In the genomic region with DNA sequence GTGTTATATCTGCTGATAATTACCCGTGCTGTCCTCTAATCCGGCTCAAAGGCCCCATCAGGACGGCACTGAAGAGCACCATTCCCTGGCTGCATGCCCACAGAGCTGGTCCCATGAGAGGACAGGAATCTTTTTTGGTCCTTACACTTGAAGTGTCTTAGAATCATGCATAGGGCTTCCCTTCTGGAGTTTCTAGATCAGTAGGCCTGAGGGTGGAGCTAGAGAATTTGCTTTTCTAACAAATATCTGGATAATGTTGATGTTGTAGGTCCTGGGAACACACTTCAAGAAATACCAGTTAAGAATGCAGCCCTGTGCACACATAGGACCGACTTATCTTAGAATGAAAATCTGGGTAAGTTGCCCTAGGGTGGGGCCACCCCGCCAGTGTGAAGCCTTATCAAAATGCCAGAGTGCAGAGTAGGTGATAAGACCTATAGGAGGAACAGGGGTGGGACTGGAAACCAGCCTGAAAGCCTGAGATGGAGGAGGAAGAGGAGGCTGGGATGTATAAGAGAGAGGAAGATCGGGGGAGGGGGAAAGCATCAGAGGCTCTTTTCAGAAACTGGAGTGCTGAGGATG, we compare ENCODE assay signal across 10 mouse cellular contexts.
DNase-seq lines count a peak whose midpoint lies in the region; ATAC-seq and TF ChIP-seq lines count a peak whose summit lies in the region.
"Had no signal": no experiment of that assay in that cellular context is flagged by ENCODE, and none has a peak within 500 bp of the region (broad histone marks: within the 10 kb centered on the region; RNA-seq: fewer than 3 reads in every experiment).

No protein-coding gene starts in this region.

- 28% methylated on average over 6 of the region's 6 CpGs for WGBS in liver, embryonic 14.5 days (ENCODE audit: insufficient replicate concordance)
- 52% methylated on average over 6 of the region's 6 CpGs for WGBS in stomach, postnatal 0 days

- peak; percentile 77 for TF ChIP-seq EP300 in liver, embryonic 14.5 days (IDR thresholded peaks at IDR 0.05; ENCODE audit: low read depth)
- no peak for TF ChIP-seq EP300 in stomach, postnatal 0 days (optimal IDR thresholded peaks at IDR 0.05)

- peak; percentile 12 for DNase-seq in gastrocnemius, postnatal 14 days
- DNase-seq in gastrocnemius, adult 2 months, result no peak
- peak; percentile 43 for DNase-seq in urinary bladder, postnatal 14 days (ENCODE audit: low spot score)
- no peak for DNase-seq in urinary bladder, postnatal 25 days (ENCODE audit: low spot score)
- DNase-seq in liver, embryonic 14.5 days (ENCODE audit: low read depth in 3 of 3, low spot score in 3 of 3), result peak; percentile 50 to 60 (median 58)
- DNase-seq in stomach, postnatal 0 days (ENCODE audit: low spot score), result peak; percentile 62
- no peak for DNase-seq in thymus, postnatal 10 days (ENCODE audit: low spot score in 2 of 2)
- no peak for DNase-seq in right cerebral cortex, postnatal 10 days (ENCODE audit: low spot score in 2 of 2)

- H3K27me3 ChIP-seq in liver, embryonic 14.5 days (ENCODE audit: control insufficient read depth, insufficient read depth, low read length), result peaks cover 3% of the 10 kb centered on the region
- no peaks in the 10 kb centered on the region for H3K27me3 ChIP-seq in stomach, postnatal 0 days (ENCODE audit: control insufficient read depth, insufficient read depth, low read length)

- no peak overlapping the region for H3K4me3 ChIP-seq in gastrocnemius, adult 2 months
- H3K4me3 ChIP-seq in liver, embryonic 14.5 days (ENCODE audit: insufficient read depth in 1 of 2, low read depth in 2 of 2, low read length in 2 of 2), result no peak overlapping the region
- H3K4me3 ChIP-seq in stomach, postnatal 0 days (ENCODE audit: low read depth, low read length), result no peak overlapping the region

- H3K9ac ChIP-seq in liver, embryonic 14.5 days (replicated peaks), result no peak overlapping the region
- H3K9ac ChIP-seq in stomach, postnatal 0 days (ENCODE audit: low read length), result no peak overlapping the region
- H3K9ac ChIP-seq: hindbrain, embryonic 14.5 days had no signal

- peaks cover 21 to 31% of the 10 kb centered on the region in 2 experiments for H3K4me1 ChIP-seq in liver, embryonic 14.5 days (replicated peaks; ENCODE audit: control insufficient read depth in 2 of 2, insufficient read depth in 2 of 2, low read length in 1 of 2)
- peaks cover 2% of the 10 kb centered on the region; the same call in 1 of the 2 replicates for H3K4me1 ChIP-seq in stomach, postnatal 0 days (replicated peaks; ENCODE audit: control insufficient read depth, insufficient read depth)

- H3K36me3 ChIP-seq in liver, embryonic 14.5 days (replicated peaks; ENCODE audit: control insufficient read depth, insufficient read depth, low read depth), result no peaks in the 10 kb centered on the region
- no peaks in the 10 kb centered on the region for H3K36me3 ChIP-seq in stomach, postnatal 0 days (ENCODE audit: control insufficient read depth, insufficient read depth, low read length)

- no peak for TF ChIP-seq CTCF in gastrocnemius, adult 2 months (IDR thresholded peaks at IDR 0.05)
- no peak for TF ChIP-seq CTCF in liver, embryonic 14.5 days (IDR thresholded peaks at IDR 0.05; ENCODE audit: low read depth)
- TF ChIP-seq CTCF in stomach, postnatal 0 days (IDR thresholded peaks at IDR 0.05; ENCODE audit: low read depth), result peak; percentile 48

- H3K4me2 ChIP-seq in liver, embryonic 14.5 days (ENCODE audit: low read depth), result peak overlapping the region; percentile 25
- H3K4me2 ChIP-seq in stomach, postnatal 0 days (replicated peaks; ENCODE audit: low read depth), result no peak overlapping the region
- H3K4me2 ChIP-seq: hindbrain, embryonic 14.5 days had no signal

- ATAC-seq in liver, embryonic 14.5 days (ENCODE audit: insufficient read depth), result peak; percentile 93
- peak; percentile 81 for ATAC-seq in stomach, postnatal 0 days (ENCODE audit: low FRiP score, low TSS enrichment)
- ATAC-seq: forebrain, embryonic 14.5 days had no signal

- intact Hi-C loops in gastrocnemius, postnatal 14 days (cut with DNase I; ENCODE audit: low total_unique reads), result no loop called here
- intact Hi-C loops in gastrocnemius, adult 2 months (cut with DNase I), result no loop called here

- H3K27ac ChIP-seq in gastrocnemius, adult 2 months, result no peak overlapping the region
- H3K27ac ChIP-seq in liver, embryonic 14.5 days, result no peak overlapping the region
- no peak overlapping the region for H3K27ac ChIP-seq in stomach, postnatal 0 days (replicated peaks)
- H3K27ac ChIP-seq: hindbrain, embryonic 14.5 days had no signal

- H3K9me3 ChIP-seq in liver, embryonic 14.5 days (ENCODE audit: control insufficient read depth, low read length), result no peaks in the 10 kb centered on the region
- H3K9me3 ChIP-seq in stomach, postnatal 0 days (ENCODE audit: control insufficient read depth, low read length), result no peaks in the 10 kb centered on the region

Comparison
In these comparisons a context has a peak if more than half of its experiments do, and no peak if none do; other contexts are left out.
1. DNase-seq: peak in gastrocnemius, postnatal 14 days (single experiment), urinary bladder, postnatal 14 days (single experiment), liver, embryonic 14.5 days (3 of 3) and stomach, postnatal 0 days (single experiment); none in gastrocnemius, adult 2 months (single experiment), urinary bladder, postnatal 25 days (single experiment), thymus, postnatal 10 days (0 of 2) and right cerebral cortex, postnatal 10 days (0 of 2).